Mouse (Mus musculus) neutrophil, adult 5-6 weeks (primary cell): ENCODE results near the gene Myadml2. TPM values are rescaled to one million over a fixed set of nuclear protein-coding genes. Genes with fewer than 3 reads are reported as not detected.

Experiments
- ATAC-seq: fragments of 151-379, 151-347 bp; 2 replicates; pipeline ENCODE4 v1.8.0; 2017; ENCODE audit warnings: mild to moderate bottlenecking, moderate TSS enrichment; ENCODE audit not compliant: insufficient number of reproducible peaks, poor library complexity, low FRiP score, severe bottlenecking; ENCODE audit errors: extremely low read depth
- total RNA-seq: library from RNA; stranded (forward); fragments of 200-1000 nt; gene quantifications from 2 replicates; pipeline ENCODE4 v1.2.3, GENCODE M21; 2017

Gene Myadml2
- total RNA-seq, 1 experiment from 2014 or later, result not detected

GRCm38 (mm10) chr11:120663714-120664113, 15.8 kb upstream of the Myadml2 start:
- ATAC-seq, result no peak

GRCm38 (mm10) chr11:120662759-120663158, 14.8 kb upstream of the Myadml2 start:
- no peak for ATAC-seq

GRCm38 (mm10) chr11:120661076-120661460, 13.1 kb upstream of the Myadml2 start, which contains the start of gene Notum:
Gene Notum (minus strand): TSS chr11:120661175.
- no peak for ATAC-seq

- ATAC-seq, result no peak
These were observed 12.5 kb upstream of the Myadml2 start for GRCm38 (mm10) chr11:120660301-120661075.

DNA sequence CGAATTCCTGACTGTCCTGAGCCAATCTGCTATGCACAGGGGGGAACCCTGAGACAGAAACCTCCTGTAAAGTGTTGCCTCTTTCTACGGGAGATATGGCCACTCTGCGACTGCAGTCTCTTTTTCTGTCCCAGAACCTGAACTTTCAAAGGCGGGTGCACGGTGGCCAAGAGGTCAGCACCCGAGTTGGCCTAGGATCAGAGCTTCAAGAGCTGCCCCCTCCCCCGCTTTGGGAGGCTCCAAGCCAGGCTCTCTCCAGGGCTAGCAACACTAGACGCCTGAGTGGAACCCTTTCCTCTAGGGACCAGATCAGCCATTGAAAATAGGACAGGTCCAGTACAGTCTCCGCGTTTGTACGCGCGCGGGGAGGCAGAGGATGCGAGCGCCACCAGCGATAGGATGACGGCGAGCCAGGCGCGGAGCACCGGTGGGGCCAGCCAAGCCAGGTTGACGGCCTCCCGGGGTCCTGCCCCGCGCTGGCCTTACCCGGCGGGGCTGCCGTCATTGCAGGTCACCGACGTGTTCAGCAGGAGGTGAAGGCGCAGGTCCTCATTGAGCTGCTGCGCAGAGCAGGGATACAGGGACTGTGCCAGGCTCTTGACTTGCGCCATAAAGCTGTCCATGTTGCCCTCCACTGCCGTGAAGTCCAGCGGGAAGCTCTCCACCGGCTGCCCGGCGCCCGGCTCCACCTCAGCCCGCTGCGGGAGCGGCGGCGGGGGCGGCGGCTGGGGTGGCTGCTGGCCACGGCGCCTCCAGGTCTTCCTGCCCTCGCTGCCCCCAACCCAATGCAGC, 11.7 kb upstream of the Myadml2 start:
- ATAC-seq, result no peak

DNA sequence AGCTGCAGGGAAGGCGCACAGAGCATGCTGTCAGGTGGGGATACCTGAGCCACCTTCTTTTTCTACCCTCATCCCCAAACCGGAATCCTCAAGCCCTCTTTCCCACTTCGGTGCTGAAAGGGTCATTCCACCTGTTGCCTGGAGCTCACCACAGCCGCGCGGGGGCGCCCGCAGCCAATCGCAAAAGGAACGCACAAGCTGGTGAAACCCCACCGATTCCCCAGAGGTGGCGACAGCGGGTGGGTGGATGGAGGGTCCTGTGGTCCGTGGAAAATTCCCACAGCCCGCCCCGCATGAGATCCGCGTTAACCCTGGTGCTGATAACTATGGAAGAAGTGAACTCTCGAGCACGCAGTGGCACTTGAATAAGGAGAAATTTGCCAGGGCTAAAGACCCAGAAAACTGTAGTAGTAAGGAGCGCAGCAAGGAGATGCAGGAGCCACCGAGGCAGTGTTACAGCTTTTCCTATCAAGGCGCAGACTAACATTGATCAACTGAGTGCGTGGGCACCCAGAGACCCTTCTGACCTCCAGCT, 11.0 kb upstream of the Myadml2 start:
- ATAC-seq, result 0 out of 2 replicates have a peak, but pooled peaks have one; percentile 28

DNA sequence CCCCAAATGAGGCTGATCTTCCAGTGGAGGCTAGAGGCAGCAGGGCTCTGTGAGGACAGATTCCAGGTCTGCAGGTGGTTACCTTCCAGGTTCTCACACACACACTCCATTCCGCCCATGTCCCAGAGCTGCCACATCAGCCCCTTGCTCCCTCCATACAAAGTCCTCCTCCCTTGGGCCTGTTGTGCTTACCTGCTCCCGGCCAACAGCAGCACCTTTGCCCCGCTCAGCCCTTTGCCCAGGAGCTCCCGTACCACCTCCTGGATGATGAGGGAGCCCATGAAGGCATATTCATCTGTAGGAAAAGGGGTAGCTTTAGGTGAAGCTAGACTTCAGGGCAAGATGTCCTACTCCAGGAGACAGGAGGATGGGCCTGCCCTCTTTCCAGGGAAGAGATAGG, 9.3 kb upstream of the Myadml2 start:
- ATAC-seq, result no peak

GRCm38 (mm10) chr11:120654741-120655140, 6.8 kb upstream of the Myadml2 start:
- no peak for ATAC-seq

GRCm38 (mm10) chr11:120651872-120652271, 3.9 kb upstream of the Myadml2 start:
- no peak for ATAC-seq

GRCm38 (mm10) chr11:120647047-120647830, 719 bp downstream of the Myadml2 start:
- ATAC-seq, result no peak

GRCm38 (mm10) chr11:120643601-120643987, 4.4 kb downstream of the Myadml2 start, which contains the start of gene Pycr1:
Gene Pycr1 (minus strand): TSS chr11:120643769.
- ATAC-seq, result peak; percentile 95

GRCm38 (mm10) chr11:120642939-120643600, 4.9 kb downstream of the Myadml2 start:
- no peak for ATAC-seq

DNA sequence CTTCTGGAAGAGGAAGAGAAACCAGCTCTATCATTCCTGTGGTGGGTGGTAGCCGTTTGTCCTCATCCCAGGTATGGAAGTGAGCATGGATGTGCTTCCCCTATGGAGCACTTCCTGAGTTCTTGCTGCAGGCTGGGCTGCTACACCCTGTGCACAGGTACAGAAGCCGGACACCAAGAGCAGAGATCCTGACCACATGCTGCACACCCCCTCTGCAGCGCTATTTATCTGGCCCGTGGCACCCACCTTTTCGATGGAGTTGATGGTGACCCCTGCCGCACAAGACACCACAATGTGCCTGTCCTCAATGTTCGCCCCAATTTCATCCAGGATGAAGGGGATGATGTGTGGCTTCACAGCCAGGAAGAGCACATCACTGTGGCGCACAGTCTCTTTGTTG, 6.1 kb downstream of the Myadml2 start:
- no peak for ATAC-seq

DNA sequence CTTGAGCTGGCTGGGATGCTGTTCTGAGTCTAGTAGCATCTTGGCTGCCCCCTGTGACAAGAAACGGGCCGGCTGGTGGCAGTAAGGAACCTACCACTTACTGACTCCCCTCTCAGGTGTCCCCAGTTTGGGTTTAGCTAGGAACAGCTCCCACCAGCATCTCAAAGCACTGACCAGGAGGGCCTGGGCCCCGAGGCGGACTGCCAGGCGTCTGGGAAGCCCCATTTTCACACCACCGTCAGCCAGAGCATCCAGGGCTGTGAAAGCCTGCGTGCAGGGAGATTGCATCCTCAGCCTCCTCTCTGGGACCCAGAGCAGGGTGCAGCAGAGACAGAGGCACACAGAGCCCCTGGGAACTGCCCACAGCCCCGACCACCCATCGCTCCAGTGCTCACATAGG, 6.7 kb downstream of the Myadml2 start:
- no peak for ATAC-seq

DNA sequence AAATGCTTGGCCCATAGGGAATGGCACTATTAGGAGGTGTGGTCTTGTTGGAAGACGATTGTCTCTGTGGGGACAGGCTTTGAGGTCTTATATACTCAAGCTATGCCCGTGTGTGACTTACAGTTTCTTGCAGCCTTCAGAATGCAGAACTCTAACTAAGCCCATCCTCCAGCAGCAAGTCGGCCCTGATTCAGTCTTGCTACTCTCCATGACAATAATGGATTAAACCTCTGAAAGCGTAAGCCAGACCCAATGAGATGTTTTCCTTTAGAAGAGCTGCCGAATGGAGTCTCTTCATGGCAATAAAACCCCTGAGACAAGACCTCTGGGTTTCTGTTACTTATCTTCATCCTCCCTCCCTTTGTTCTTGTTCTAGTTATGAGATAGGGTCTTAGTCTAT, 13.1 kb downstream of the Myadml2 start:
- ATAC-seq, result no peak

DNA sequence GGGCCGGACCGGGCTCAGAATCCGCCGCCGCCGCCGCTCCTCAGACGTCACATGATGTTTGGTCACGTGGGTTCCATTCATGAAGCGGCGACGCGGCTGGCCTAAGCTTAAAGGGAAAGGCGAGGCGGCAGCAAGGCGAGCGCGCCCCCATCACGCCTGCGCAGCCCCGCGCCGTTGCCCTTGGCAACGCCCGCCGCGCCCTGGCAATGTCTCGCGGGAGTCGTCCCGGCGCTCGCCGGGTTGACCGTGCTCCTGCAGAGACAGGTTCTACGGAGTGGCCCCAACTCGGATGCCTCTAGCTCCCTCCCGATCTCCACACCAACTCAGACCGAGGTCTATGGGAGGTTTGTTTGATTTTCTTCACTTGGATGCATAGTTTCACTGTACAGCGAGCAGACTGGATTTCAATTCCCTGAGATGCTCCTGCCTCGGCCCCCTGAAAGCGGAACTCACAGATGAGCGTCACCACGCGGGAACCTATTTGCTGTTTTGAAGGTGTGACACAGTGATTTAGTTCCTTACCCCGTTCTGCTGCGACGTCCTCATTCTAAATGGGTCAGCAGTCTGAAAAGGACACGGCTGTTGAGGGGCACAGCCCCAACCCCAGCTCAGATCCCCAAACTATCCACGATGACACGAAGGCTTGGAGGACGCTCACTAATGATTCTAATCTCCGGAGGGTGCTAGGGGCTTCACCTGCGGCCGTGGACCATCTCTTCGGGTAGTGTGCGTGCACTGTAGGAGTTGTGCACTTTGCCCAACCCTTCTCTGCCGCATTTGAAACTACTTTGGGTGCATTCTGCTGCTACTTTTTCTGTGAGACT, 14.2 kb downstream of the Myadml2 start, which contains the start of gene Mafg:
TSS of gene Mafg (minus strand) at position 81 of the 824 bp plus-strand sequence.
- peak; percentile 40 for ATAC-seq

GRCm38 (mm10) chr11:120632559-120633519, 15.1 kb downstream of the Myadml2 start:
- ATAC-seq, result no peak
